Mouse (Mus musculus) urinary bladder, postnatal 36 days (tissue): ENCODE data around the gene Ms4a4c.
"Not testable (repeated sequence)": the region's sequence is repeated elsewhere in the genome, so short reads cannot be mapped to it uniquely, and the experiment has no call there.

Experiments
- DNase-seq, 2 experiments: peaks; one replicate each; pipeline ENCODE4 v3.0.0; 2022; ENCODE audit warnings: low spot score in 2 of 2, mixed read lengths in 1 of 2

Ms4a4c gene

GRCm38 (mm10) chr19:11404527-11404926 lies at the start of gene Ms4a4c:
Gene Ms4a4c, plus strand, starts transcription at chr19:11404770.
- DNase-seq, result no peak

- no peak for DNase-seq
These were observed 48.8 kb upstream of the Ms4a4c start for GRCm38 (mm10) chr19:11355730-11356129.

GRCm38 (mm10) chr19:11360106-11360505 lies 44.5 kb upstream of the Ms4a4c start:
- DNase-seq, result no peak

GRCm38 (mm10) chr19:11362002-11362401 lies 42.6 kb upstream of the Ms4a4c start:
- DNase-seq, result no peak

- no peak for DNase-seq
These were observed 36.3 kb upstream of the Ms4a4c start for GRCm38 (mm10) chr19:11368310-11368709.

GRCm38 (mm10) chr19:11371181-11371580 lies 33.4 kb upstream of the Ms4a4c start:
- no peak for DNase-seq

- DNase-seq, result no peak
These were observed 29.3 kb upstream of the Ms4a4c start, which contains the start of gene Ms4a4a for GRCm38 (mm10) chr19:11375273-11375672. Gene Ms4a4a, plus strand, starts transcription at chr19:11375523.

GRCm38 (mm10) chr19:11376399-11376798 lies 28.2 kb upstream of the Ms4a4c start:
- DNase-seq, result no peak

GRCm38 (mm10) chr19:11387109-11387508 lies 17.5 kb upstream of the Ms4a4c start:
- DNase-seq, result no peak

- DNase-seq, result no peak
These were observed 16.9 kb upstream of the Ms4a4c start for GRCm38 (mm10) chr19:11387685-11388084.

- DNase-seq, result no peak
These were observed 15.6 kb upstream of the Ms4a4c start for GRCm38 (mm10) chr19:11388949-11389348.

- DNase-seq, result no peak
These were observed 8.8 kb upstream of the Ms4a4c start for GRCm38 (mm10) chr19:11395769-11396168.

- DNase-seq, result no peak
These were observed 2.9 kb downstream of the Ms4a4c start for GRCm38 (mm10) chr19:11407428-11407827.

- no peak for DNase-seq
These were observed 4.0 kb downstream of the Ms4a4c start for GRCm38 (mm10) chr19:11408591-11408990.

- no peak for DNase-seq
These were observed 7.1 kb downstream of the Ms4a4c start for GRCm38 (mm10) chr19:11411640-11412039.

GRCm38 (mm10) chr19:11414084-11414483 lies 9.5 kb downstream of the Ms4a4c start:
- DNase-seq, result no peak

GRCm38 (mm10) chr19:11415581-11415980 lies 11.0 kb downstream of the Ms4a4c start:
- no peak for DNase-seq

- not testable (repeated sequence) for DNase-seq
These were observed 14.3 kb downstream of the Ms4a4c start for GRCm38 (mm10) chr19:11418865-11419264.

GRCm38 (mm10) chr19:11431209-11431608 lies 26.6 kb downstream of the Ms4a4c start:
- not testable (repeated sequence) for DNase-seq

GRCm38 (mm10) chr19:11435058-11435834 lies 30.7 kb downstream of the Ms4a4c start:
- no peak for DNase-seq

- DNase-seq, result no peak
These were observed 38.8 kb downstream of the Ms4a4c start, which contains the start of gene Ms4a4b for GRCm38 (mm10) chr19:11443338-11443737. Gene Ms4a4b, plus strand, starts transcription at chr19:11443553.

GRCm38 (mm10) chr19:11443964-11444363 lies 39.4 kb downstream of the Ms4a4c start:
- DNase-seq, result no peak

- DNase-seq, result no peak
These were observed 42.7 kb downstream of the Ms4a4c start for GRCm38 (mm10) chr19:11447238-11447637.
